In the genomic region with DNA sequence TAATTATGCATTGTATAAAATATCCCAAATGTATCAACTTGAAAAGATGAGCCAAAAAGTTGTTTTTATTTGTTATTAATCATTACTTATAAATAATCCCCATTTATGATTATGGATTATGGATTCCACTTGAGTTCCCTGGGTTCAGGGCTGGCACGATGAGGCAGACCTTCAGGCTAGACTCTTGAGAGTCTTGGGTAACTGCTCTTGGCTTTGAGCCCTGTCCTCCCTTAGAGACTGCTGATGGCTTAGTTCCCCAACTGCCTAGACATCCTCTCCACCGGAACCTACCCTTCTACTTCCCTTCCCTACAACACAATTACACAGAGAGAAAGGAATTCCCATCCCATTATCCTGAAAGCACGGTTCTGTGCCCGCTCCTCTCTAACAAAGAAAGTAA, we compare ENCODE assay signal across 14 mouse cellular contexts.
"Had no signal": no experiment of that assay in that cellular context is flagged by ENCODE, and none has a peak within 500 bp of the region (broad histone marks: within the 10 kb centered on the region; RNA-seq: fewer than 3 reads in every experiment).

No protein-coding gene starts in this region.

- H3K27me3 ChIP-seq: kidney, embryonic 15.5 days; liver, embryonic 13.5 days; megakaryocyte, embryonic 14.5 days; midbrain, embryonic 15.5 days had no signal

- H3K4me2 ChIP-seq: kidney, embryonic 15.5 days; liver, embryonic 13.5 days; midbrain, embryonic 11.5 days; midbrain, embryonic 15.5 days had no signal

- ATAC-seq: liver, postnatal 0 days; lung, postnatal 0 days; midbrain, embryonic 15.5 days had no signal

- DNase-seq: kidney, postnatal 14 days; liver, embryonic 13.5 days; liver, postnatal 0 days; right cerebral cortex, adult 18-20 months; right cerebral cortex, postnatal 25 days; thymus, postnatal 36 days had no signal

- H3K9me3 ChIP-seq: kidney, embryonic 15.5 days; limb, embryonic 10.5 days; liver, embryonic 13.5 days; midbrain, embryonic 15.5 days had no signal

- H3K4me1 ChIP-seq: kidney, embryonic 15.5 days; limb, embryonic 10.5 days; liver, embryonic 13.5 days; megakaryocyte, embryonic 14.5 days; midbrain, embryonic 15.5 days had no signal

- H3K27ac ChIP-seq: kidney, embryonic 15.5 days; left cerebral cortex, adult 2 months; limb, embryonic 10.5 days; liver, embryonic 13.5 days; macrophage; midbrain, embryonic 15.5 days had no signal

- H3K9ac ChIP-seq: kidney, embryonic 15.5 days; liver, embryonic 13.5 days; liver, postnatal 0 days; midbrain, embryonic 15.5 days had no signal

- H3K36me3 ChIP-seq: kidney, embryonic 15.5 days; limb, embryonic 10.5 days; liver, embryonic 13.5 days; midbrain, embryonic 15.5 days had no signal

- H3K4me3 ChIP-seq: kidney, embryonic 15.5 days; left cerebral cortex, adult 2 months; limb, embryonic 10.5 days; liver, embryonic 13.5 days; megakaryocyte, embryonic 14.5 days; midbrain, embryonic 15.5 days had no signal
